Mouse (Mus musculus): Measurements from ENCODE around the gene Gm38392. TPM values are rescaled to one million over a fixed set of nuclear protein-coding genes. Genes with fewer than 3 reads are reported as not detected.

Gm38392 gene
- polyA plus RNA-seq, 1 experiment from 2014 or later, result 0.35 TPM

DNA sequence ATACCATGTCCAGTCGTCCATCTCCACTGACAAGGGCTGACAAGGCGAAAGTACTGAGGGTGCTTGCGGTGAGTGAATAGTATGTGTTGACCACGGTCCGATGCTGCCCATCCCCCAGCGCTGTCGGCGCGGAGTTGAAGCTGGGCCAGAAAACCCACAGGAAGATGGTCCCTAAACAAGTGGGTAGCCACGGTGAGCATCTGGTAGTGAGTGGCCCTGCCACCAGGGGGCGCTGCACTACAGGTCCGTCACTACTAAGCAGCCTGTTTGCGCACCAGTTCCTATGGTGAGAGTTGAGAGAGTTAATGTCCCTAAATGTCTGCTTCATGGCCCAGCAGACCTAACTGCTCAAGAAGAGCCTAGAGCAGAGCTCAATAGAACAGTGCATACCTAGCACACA is 41.2 kb downstream of the Gm38392 start:
- Histone ChIP-seq H3K36me3 (no peaks in the 10 kb centered on the region), H3K27me3 (peaks cover 49% of the 10 kb centered on the region), H3K9ac (no peak overlapping the region), H3K4me3 (no peak overlapping the region), H3K27ac (no peak overlapping the region), H3K9me3 (no peaks in the 10 kb centered on the region), H3K4me2 (no peak overlapping the region), H3K4me1 (no peaks in the 10 kb centered on the region)
- ATAC-seq (ENCODE audit: borderline replicate concordance, extremely low read depth, low FRiP score, low TSS enrichment), result no peak
- WGBS, result 23% methylated on average over 13 of the region's 13 CpGs

DNA sequence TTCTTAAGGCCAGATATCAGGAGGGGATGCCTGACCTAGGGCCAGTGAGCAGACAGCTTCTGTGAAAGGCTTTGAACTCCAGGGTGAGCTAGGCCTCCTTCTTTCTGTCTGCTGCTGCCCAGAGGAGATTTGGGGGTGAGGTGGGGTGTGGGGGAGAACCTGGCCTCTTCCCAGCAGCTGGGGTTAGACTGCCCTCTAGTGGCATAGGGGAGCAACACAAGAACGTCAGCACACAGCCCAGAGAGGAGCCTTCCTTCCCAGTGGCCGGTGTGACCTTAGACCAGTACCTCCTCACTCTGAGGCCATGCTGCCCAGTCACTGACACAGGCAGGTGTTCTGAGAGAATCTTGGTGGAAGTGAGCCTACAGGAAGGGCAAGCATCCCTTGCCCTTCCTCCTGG is 42.9 kb downstream of the Gm38392 start:
- H3K27me3 ChIP-seq, result peaks cover 66% of the 10 kb centered on the region
- no peak for ATAC-seq (ENCODE audit: borderline replicate concordance, extremely low read depth, low FRiP score, low TSS enrichment)
- no peaks in the 10 kb centered on the region for H3K36me3 ChIP-seq
- H3K9me3 ChIP-seq, result no peaks in the 10 kb centered on the region
- no peak overlapping the region for H3K9ac ChIP-seq
- no peak overlapping the region for H3K27ac ChIP-seq
- H3K4me3 ChIP-seq, result no peak overlapping the region
- no peak overlapping the region for H3K4me2 ChIP-seq
- WGBS, result 0% methylated on average over 2 of the region's 2 CpGs
- H3K4me1 ChIP-seq, result no peaks in the 10 kb centered on the region

DNA sequence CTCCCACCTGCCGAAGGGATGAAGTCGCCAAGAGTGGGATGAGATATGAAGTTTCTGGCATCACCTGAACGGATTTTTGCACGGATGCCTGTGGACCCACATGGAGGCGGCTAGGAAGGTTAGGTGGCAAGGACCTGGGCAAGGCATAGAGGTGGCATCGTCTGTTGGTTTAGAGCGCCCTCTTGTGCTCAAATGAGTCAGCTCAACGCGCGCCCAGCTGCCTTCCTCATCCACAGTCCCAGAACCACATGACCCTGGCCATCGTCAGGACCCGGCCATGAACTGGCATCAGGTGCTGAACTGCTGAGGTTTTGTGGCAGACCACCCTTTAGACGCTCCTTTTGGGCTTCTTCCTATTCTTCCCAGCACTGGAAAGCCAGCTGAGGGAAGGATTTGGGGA is 44.5 kb downstream of the Gm38392 start:
- H3K27ac ChIP-seq, result no peak overlapping the region
- H3K4me1 ChIP-seq, result no peaks in the 10 kb centered on the region
- no peak overlapping the region for H3K4me2 ChIP-seq
- no peak overlapping the region for H3K4me3 ChIP-seq
- H3K9ac ChIP-seq, result no peak overlapping the region
- 3% methylated on average over 13 of the region's 13 CpGs for WGBS
- H3K27me3 ChIP-seq, result peaks cover 82% of the 10 kb centered on the region
- no peaks in the 10 kb centered on the region for H3K36me3 ChIP-seq
- ATAC-seq (ENCODE audit: borderline replicate concordance, extremely low read depth, low FRiP score, low TSS enrichment), result no peak
- H3K9me3 ChIP-seq, result no peaks in the 10 kb centered on the region

DNA sequence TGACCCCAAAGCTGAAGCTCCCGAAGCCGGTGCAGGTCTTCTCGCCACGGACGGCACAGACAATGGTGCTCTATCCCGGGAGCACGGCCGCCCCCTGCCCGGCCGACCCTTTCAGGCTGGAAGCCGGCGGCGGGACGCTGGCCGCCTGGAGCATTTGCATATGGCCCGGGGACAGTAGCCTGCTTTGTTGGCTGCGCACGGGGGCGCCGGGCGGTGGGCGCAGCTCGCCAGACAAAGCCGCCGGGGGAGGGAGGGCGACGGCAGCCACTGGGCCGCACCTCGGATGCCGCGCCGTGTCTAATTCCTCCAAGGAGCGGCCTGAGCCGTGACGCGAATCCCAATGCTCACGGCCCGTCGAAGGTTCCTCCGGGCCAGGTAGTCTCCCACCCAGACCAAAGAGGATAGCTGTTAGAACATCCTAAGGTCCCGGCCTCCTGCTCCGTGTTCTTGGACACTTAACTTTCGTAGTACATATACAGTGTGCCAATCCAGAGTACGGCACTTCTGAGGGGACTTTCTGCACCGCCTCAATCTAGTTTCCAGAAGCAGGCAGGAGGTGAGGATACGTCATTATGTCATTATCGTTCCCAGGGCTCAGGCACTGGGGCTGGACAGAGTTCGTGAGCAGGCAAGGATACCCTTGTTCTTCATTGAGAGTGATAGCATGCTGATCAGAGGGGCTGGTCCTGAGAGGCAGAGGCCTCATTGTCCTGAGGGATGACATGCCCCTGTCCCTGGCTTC is 45.8 kb downstream of the Gm38392 start:
- H3K9ac ChIP-seq, result no peak overlapping the region
- 0 out of 2 replicates have a peak overlapping the region, but pooled peaks have one; percentile 2 for H3K4me3 ChIP-seq
- H3K27ac ChIP-seq, result no peak overlapping the region
- peak overlapping the region; percentile 10 for H3K4me2 ChIP-seq
- H3K36me3 ChIP-seq, result no peaks in the 10 kb centered on the region
- no peaks in the 10 kb centered on the region for H3K9me3 ChIP-seq
- H3K27me3 ChIP-seq, result peaks cover 95% of the 10 kb centered on the region
- ATAC-seq (ENCODE audit: borderline replicate concordance, extremely low read depth, low FRiP score, low TSS enrichment), result no peak
- no peaks in the 10 kb centered on the region for H3K4me1 ChIP-seq
- 2% methylated on average over 48 of the region's 48 CpGs for WGBS

DNA sequence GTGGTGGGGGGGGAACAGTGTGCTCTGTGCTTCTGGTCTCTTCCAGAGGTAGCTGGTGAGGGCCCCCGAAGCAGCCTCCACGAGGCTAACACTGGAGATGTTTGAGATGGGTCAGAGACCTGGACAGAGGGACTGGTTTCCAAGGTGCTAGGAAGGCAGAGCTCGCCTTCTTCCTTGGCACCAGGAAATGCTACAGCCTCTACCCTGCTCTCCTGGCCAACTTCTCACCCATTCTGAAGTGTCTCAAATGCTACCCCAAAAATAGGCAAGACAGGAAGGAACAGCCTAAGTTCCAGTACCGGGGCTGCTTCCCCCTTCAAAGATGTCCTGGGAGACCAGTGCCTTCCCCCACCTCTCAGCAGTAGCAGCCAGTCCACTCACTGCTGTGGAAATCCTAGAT is 47.6 kb downstream of the Gm38392 start:
- H3K4me2 ChIP-seq, result no peak overlapping the region
- no peak overlapping the region for H3K4me3 ChIP-seq
- no peaks in the 10 kb centered on the region for H3K9me3 ChIP-seq
- H3K36me3 ChIP-seq, result no peaks in the 10 kb centered on the region
- no peak overlapping the region for H3K9ac ChIP-seq
- no peak overlapping the region for H3K27ac ChIP-seq
- WGBS, result 55% methylated on average over 4 of the region's 4 CpGs
- no peaks in the 10 kb centered on the region for H3K4me1 ChIP-seq
- H3K27me3 ChIP-seq, result peaks cover 93% of the 10 kb centered on the region
- no peak for ATAC-seq (ENCODE audit: borderline replicate concordance, extremely low read depth, low FRiP score, low TSS enrichment)

DNA sequence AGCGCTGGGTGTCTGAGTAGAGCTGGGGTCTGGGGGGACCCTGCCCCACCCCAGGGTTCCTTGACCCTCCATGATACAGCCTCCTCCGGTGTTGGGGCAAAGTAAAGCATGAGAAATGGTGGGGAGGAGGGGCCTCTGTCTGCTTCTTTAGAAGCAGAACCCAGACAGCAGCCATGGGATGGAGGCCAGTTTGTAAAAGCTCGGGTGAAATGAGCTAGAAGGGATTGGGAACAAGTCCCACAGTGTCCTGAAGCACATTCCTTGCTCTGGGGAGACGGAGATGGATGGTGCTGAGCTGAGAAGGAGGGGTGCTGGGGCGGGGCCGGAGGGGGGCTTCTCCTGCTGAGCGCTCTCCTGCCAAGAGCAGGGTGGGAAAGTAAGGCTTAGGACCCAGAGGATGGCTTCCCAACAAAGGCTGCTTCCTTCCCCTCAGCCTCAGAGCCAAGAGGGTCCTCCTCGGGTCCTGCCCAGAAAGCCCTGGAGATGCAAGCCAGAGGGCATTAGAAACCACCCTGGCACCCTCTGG is 48.1 kb downstream of the Gm38392 start:
- Histone ChIP-seq H3K4me2 (no peak overlapping the region), H3K4me3 (no peak overlapping the region), H3K27ac (no peak overlapping the region), H3K9ac (no peak overlapping the region), H3K9me3 (no peaks in the 10 kb centered on the region), H3K36me3 (no peaks in the 10 kb centered on the region), H3K27me3 (peaks cover 93% of the 10 kb centered on the region), H3K4me1 (no peaks in the 10 kb centered on the region)
- WGBS, result 33% methylated on average over 8 of the region's 8 CpGs
- no peak for ATAC-seq (ENCODE audit: borderline replicate concordance, extremely low read depth, low FRiP score, low TSS enrichment)

DNA sequence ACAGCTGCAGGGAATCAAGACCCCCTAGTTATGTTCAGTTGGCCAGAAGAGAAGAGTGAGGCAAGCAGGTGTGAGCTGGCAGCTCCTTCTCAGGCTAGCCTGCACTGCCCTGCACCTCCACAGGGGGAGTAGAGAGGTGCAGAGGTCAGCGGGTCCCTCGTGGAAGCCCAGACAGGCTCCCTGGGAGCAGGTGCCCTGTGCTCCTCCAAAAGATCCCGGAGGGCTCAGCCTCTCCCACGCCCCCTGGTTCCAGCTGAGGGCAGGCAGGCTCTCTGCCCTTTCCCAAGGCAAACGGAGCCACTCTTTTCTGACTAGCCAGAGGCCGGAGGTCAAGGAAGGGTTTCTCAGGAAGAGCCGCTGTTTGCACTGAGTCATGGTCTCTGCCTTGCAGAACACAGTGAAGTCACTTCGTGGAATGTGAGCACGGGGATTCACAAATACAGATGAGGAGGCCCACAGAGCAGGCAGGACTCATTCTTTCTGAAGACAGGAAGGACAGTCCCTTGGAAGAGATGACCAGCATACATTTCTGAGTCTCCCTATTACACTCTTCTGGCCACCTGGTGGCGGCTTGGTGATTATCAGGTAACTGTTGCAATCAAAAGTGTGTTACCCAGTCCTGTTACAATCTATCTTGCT is 49.3 kb downstream of the Gm38392 start:
- no peak overlapping the region for H3K4me3 ChIP-seq
- no peak overlapping the region for H3K27ac ChIP-seq
- ATAC-seq (ENCODE audit: borderline replicate concordance, extremely low read depth, low FRiP score, low TSS enrichment), result no peak
- H3K4me2 ChIP-seq, result no peak overlapping the region
- H3K9me3 ChIP-seq, result no peaks in the 10 kb centered on the region
- WGBS, result 9% methylated on average over 10 of the region's 10 CpGs
- no peaks in the 10 kb centered on the region for H3K4me1 ChIP-seq
- no peaks in the 10 kb centered on the region for H3K36me3 ChIP-seq
- peaks cover 93% of the 10 kb centered on the region for H3K27me3 ChIP-seq
- no peak overlapping the region for H3K9ac ChIP-seq

DNA sequence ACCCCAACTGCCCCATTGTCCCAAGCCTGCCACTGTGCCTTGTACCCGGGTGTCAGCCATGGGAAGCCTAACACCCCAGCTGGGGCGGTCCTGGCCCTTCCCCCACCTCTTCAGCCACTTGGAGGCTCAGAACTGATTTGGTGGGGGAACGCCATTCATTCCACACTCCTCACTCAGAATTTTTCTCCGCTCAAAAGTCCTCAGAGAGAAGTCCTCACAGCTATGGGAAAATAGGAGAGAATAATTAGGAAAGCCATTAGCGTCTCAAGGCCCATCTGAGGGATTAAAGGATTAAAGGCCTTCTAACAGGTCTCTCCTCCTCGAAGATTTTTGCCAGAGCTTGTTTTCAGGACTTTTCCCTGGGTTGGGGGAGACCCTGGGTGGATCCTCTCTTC is 49.9 kb downstream of the Gm38392 start:
- Histone ChIP-seq H3K9me3 (no peaks in the 10 kb centered on the region), H3K36me3 (no peaks in the 10 kb centered on the region), H3K4me2 (no peak overlapping the region), H3K27me3 (peaks cover 93% of the 10 kb centered on the region), H3K9ac (no peak overlapping the region), H3K4me3 (no peak overlapping the region), H3K27ac (no peak overlapping the region), H3K4me1 (no peaks in the 10 kb centered on the region)
- no peak for ATAC-seq (ENCODE audit: borderline replicate concordance, extremely low read depth, low FRiP score, low TSS enrichment)
- WGBS, result 32% methylated on average over 6 of the region's 6 CpGs

DNA sequence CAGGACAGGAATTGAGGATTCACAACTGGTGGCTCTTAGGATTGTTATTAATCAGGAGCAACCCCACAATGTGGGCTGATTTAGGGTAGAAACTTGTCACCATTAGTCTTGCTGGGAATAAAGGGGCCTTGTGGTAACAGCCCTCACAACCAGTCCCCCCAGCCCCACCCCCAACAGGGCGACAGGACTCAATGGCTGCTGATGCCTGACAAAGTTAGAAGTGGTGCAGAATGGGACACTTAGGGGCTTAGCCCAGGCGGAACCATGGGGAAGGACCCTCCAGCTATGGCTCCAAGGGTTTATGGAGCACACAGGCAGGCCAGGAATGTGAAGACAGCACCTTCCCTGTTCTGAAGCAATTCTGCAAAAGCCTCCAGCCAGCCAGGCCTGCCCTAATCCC is 51.4 kb downstream of the Gm38392 start:
- Histone ChIP-seq H3K9ac (no peak overlapping the region), H3K4me1 (no peaks in the 10 kb centered on the region), H3K4me3 (no peak overlapping the region), H3K4me2 (no peak overlapping the region), H3K27me3 (peaks cover 86% of the 10 kb centered on the region), H3K9me3 (no peaks in the 10 kb centered on the region), H3K36me3 (no peaks in the 10 kb centered on the region), H3K27ac (no peak overlapping the region)
- ATAC-seq (ENCODE audit: borderline replicate concordance, extremely low read depth, low FRiP score, low TSS enrichment), result no peak
- 49% methylated on average over 2 of the region's 2 CpGs for WGBS

DNA sequence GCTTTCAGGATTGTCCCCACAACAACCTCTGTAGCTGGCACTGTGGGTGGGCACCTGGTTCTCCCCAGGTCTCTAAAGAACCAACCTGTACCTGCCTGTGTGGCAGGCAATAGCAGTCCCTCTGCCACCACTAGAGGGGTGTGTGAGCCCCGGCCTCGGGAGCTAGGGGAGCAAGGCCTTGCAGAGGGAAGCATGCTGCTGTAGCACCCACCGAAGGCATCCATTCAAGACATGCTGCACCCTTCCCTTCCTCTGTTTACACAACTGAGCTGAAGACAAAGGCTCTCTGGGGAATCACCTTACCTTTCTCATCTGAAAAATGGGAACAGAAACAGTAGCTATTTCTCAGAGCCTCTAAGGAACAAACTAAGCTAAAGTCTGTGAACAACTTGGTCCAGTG is 51.8 kb downstream of the Gm38392 start:
- H3K4me1 ChIP-seq, result no peaks in the 10 kb centered on the region
- no peak overlapping the region for H3K27ac ChIP-seq
- no peak overlapping the region for H3K9ac ChIP-seq
- no peak overlapping the region for H3K4me3 ChIP-seq
- no peak overlapping the region for H3K4me2 ChIP-seq
- ATAC-seq (ENCODE audit: borderline replicate concordance, extremely low read depth, low FRiP score, low TSS enrichment), result no peak
- peaks cover 86% of the 10 kb centered on the region for H3K27me3 ChIP-seq
- no peaks in the 10 kb centered on the region for H3K36me3 ChIP-seq
- 3% methylated on average over 3 of the region's 3 CpGs for WGBS
- H3K9me3 ChIP-seq, result no peaks in the 10 kb centered on the region

DNA sequence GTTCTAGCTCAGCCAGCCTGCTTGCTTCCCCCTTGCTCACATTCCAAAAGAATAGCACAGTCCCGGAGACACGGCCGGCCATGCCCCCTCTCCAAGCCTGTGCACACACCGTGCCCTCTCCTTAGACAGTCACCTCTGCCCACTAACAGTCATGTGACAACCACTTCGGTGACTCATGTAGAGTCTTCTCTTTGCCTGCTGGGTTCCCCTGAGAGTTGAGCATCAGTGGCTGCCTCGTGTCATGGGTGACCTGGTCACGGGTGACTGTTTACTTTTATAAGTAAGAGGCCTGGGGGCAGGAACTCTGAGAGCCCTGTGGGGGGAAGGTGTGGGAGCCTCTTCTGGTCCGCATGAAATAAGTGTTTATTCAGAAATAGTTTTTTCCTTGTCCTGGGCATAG is 53.0 kb downstream of the Gm38392 start:
- no peak for ATAC-seq (ENCODE audit: borderline replicate concordance, extremely low read depth, low FRiP score, low TSS enrichment)
- H3K27ac ChIP-seq, result no peak overlapping the region
- no peak overlapping the region for H3K9ac ChIP-seq
- H3K4me2 ChIP-seq, result no peak overlapping the region
- no peak overlapping the region for H3K4me3 ChIP-seq
- no peaks in the 10 kb centered on the region for H3K9me3 ChIP-seq
- no peaks in the 10 kb centered on the region for H3K36me3 ChIP-seq
- peaks cover 86% of the 10 kb centered on the region for H3K27me3 ChIP-seq
- WGBS, result 31% methylated on average over 8 of the region's 8 CpGs
- H3K4me1 ChIP-seq, result no peaks in the 10 kb centered on the region

DNA sequence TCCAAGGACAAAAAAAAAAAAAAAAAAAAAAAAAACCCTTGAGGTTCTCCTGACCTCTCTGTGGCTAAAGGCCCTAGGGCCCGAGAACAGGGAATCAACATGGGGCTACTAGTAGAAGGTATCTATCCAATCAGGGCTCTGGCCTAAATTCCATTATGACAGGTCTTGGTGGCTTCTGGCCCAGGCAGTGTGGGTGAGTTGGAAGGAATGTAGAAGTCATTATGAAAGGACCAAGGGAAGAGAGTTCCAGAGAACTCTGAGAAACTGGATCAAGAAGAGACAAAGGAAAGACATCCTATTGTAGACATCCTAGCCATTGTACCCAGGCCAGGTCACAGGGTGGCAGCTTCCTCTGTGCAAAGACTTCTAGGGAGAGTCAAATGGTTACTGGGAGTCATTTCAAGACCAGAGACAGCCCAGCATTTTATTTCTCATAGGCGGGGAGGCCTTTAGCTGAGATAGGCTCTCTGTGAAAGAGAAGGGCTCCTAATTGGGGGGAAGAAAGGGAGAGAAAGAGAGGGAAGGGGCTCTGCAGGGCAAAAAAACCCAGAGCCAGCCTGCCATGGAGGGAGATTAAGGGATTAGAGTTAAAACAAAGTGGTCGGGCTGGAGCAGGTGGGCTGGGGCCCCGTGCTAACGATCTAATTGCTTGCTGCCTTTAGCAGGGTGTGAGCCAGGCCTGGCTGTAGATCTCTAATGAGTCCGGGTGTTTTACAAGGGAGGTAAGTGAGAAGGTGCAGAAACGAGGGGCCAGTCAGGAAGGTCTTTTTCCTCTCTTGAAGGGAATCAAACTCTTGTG is 54.0 kb downstream of the Gm38392 start:
- Histone ChIP-seq H3K36me3 (no peaks in the 10 kb centered on the region), H3K27ac (no peak overlapping the region), H3K4me1 (no peaks in the 10 kb centered on the region), H3K9ac (no peak overlapping the region), H3K27me3 (peaks cover 79% of the 10 kb centered on the region), H3K4me2 (no peak overlapping the region), H3K9me3 (no peaks in the 10 kb centered on the region), H3K4me3 (no peak overlapping the region)
- 33% methylated on average over 7 of the region's 7 CpGs for WGBS
- ATAC-seq (ENCODE audit: borderline replicate concordance, extremely low read depth, low FRiP score, low TSS enrichment), result no peak
